Mouse (Mus musculus) liver, embryonic 18 days (tissue): ENCODE measurements around the gene Plcb3. TPM values are rescaled to one million over a fixed set of nuclear protein-coding genes. Genes with fewer than 3 reads are reported as not detected.

Source experiments
- polyA plus RNA-seq: library from polyadenylated mRNA; depleted of rRNA; stranded (reverse); fragments of >200 nt; gene quantifications from 2 replicates; pipeline ENCODE4 v1.2.3, GENCODE M21; 2012; rRNA removed

Gene Plcb3
- polyA plus RNA-seq: 9.5 and 12.1 TPM in 2 replicates

GRCm38 (mm10) chr19:6975537-6976521 lies at the start of gene Plcb3:
TSS of gene Plcb3 (minus strand) at chr19:6976470.

GRCm38 (mm10) chr19:7019191-7019590 lies 42.9 kb upstream of the Plcb3 start, which contains the start of gene Fermt3:
TSS of gene Fermt3 (minus strand) at chr19:7019469.

GRCm38 (mm10) chr19:6996006-6996405 lies 19.7 kb upstream of the Plcb3 start, which contains the start of the genes Nudt22 and Trpt1:
TSS of gene Nudt22 (minus strand) at chr19:6996117.
TSS of gene Trpt1 (plus strand) at chr19:6996131.

GRCm38 (mm10) chr19:6992011-6992858 lies 16.0 kb upstream of the Plcb3 start, which contains the start of gene Dnajc4:
TSS of gene Dnajc4 (minus strand) at chr19:6992572.

GRCm38 (mm10) chr19:6987061-6987903 lies 11.0 kb upstream of the Plcb3 start, which contains the start of gene Vegfb:
TSS of gene Vegfb (minus strand) at chr19:6987651.

GRCm38 (mm10) chr19:6980381-6981093 lies 4.3 kb upstream of the Plcb3 start, which contains the start of gene Fkbp2:
TSS of gene Fkbp2 (minus strand) at chr19:6980501.

GRCm38 (mm10) chr19:6974211-6975205 lies 1.8 kb downstream of the Plcb3 start, which contains the start of gene Ppp1r14b:
TSS of gene Ppp1r14b (plus strand) at chr19:6974968.

GRCm38 (mm10) chr19:6942249-6942691 lies 34.0 kb downstream of the Plcb3 start, which contains the start of gene Gpr137:
TSS of gene Gpr137 (minus strand) at chr19:6942480.

GRCm38 (mm10) chr19:6941372-6942248 lies 34.7 kb downstream of the Plcb3 start, which contains the start of gene Bad:
TSS of gene Bad (plus strand) at chr19:6941861.

GRCm38 (mm10) chr19:6934195-6934977 lies 41.9 kb downstream of the Plcb3 start, which contains the start of gene Kcnk4:
TSS of gene Kcnk4 (minus strand) at chr19:6934515.

GRCm38 (mm10) chr19:6925307-6925573 lies 51.0 kb downstream of the Plcb3 start, which contains the start of gene Catsperz:
TSS of gene Catsperz (minus strand) at chr19:6925380.

GRCm38 (mm10) chr19:6921647-6922567 lies 54.4 kb downstream of the Plcb3 start, which contains the start of gene Esrra:
TSS of gene Esrra (minus strand) at chr19:6921813.

GRCm38 (mm10) chr19:6909507-6910289 lies 66.6 kb downstream of the Plcb3 start, which contains the start of the genes Trmt112 and Prdx5:
TSS of gene Trmt112 (plus strand) at chr19:6909698.
TSS of gene Prdx5 (minus strand) at chr19:6910106.

